Mouse (Mus musculus): Measurements from ENCODE around the gene 1700013F07Rik. TPM values are rescaled to one million over a fixed set of nuclear protein-coding genes. Genes with fewer than 3 reads are reported as not detected.
"Not testable (repeated sequence)": the region's sequence is repeated elsewhere in the genome, so short reads cannot be mapped to it uniquely, and the experiment has no call there.

The 1700013F07Rik gene
- polyA plus RNA-seq, 1 experiment: not detected

DNA sequence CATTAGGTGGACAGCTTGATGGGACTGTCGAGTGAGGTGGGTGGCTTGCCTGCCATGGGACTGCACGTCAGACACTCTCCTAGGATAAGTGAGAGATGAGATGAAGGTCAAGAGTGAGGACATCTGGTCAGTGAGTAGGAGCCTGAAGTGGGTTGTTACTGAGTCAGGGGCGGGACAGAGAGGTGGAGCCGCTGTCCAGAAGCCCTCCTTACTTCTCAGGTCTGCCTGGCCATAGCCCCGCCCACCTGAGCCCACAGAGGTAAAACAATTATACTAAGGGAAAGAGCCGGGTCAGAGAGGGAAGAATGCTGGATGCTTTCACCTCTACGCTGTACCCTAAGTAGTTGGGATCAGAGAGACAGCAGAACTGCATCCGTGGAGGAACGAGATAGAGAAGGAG lies 36.3 kb upstream of the 1700013F07Rik start:
- Histone ChIP-seq H3K36me3 (ENCODE audit: control insufficient read depth, insufficient read depth) (no peaks in the 10 kb centered on the region), H3K27me3 (ENCODE audit: control insufficient read depth, insufficient read depth, insufficient read length) (peaks cover 56% of the 10 kb centered on the region), H3K79me3 (ENCODE audit: low read depth) (no peaks in the 10 kb centered on the region), H3ac (ENCODE audit: control insufficient read depth, insufficient read length, low read depth) (no peak overlapping the region), H3K79me2 (ENCODE audit: control insufficient read depth, insufficient read depth) (no peaks in the 10 kb centered on the region), H3K4me3 (ENCODE audit: insufficient read depth, poor library complexity, severe bottlenecking) (no peak overlapping the region)
- TF ChIP-seq MYOD1 (IDR thresholded peaks at IDR 0.05; ENCODE audit: control insufficient read depth, insufficient read length, low read depth) (no peak), CTCF (IDR thresholded peaks at IDR 0.05; ENCODE audit: control insufficient read depth, insufficient read depth, insufficient read length) (no peak), FOSL1 (IDR thresholded peaks at IDR 0.05; ENCODE audit: insufficient read depth, low read length, poor library complexity, severe bottlenecking) (no peak), MYOG (IDR thresholded peaks at IDR 0.05; ENCODE audit: control insufficient read depth, extremely low read depth, insufficient read length) (no peak), USF1 (IDR thresholded peaks at IDR 0.05; ENCODE audit: low read depth) (no peak), CEBPB (IDR thresholded peaks at IDR 0.05; ENCODE audit: low read depth) (no peak), MAX (IDR thresholded peaks at IDR 0.05) (no peak)

DNA sequence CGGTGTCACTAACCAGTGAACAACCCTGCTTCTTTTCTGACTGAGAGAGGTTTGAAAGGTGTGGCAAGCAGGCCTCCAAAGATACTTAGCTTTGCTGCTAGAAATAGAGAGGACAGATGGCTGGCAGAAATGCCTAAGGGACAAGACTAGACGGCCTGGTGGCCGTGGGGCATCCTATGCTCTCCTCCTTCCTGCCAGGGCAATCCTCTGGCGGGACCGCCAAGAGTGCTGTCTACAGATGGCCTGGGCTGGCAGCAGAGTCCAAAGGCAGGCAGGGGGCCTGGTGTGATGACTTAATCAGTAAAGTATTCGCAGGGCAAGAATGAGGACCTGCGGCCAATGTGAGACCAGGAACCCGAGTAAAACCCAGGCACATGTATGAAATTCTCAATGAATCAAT lies 34.1 kb upstream of the 1700013F07Rik start:
- TF ChIP-seq CTCF (IDR thresholded peaks at IDR 0.05; ENCODE audit: control insufficient read depth, insufficient read depth, insufficient read length) (no peak), MYOD1 (IDR thresholded peaks at IDR 0.05; ENCODE audit: control insufficient read depth, insufficient read length, low read depth) (no peak), FOSL1 (IDR thresholded peaks at IDR 0.05; ENCODE audit: insufficient read depth, low read length, poor library complexity, severe bottlenecking) (no peak), USF1 (IDR thresholded peaks at IDR 0.05; ENCODE audit: low read depth) (no peak), CEBPB (IDR thresholded peaks at IDR 0.05; ENCODE audit: low read depth) (no peak), MAX (IDR thresholded peaks at IDR 0.05) (no peak), MYOG (IDR thresholded peaks at IDR 0.05; ENCODE audit: control insufficient read depth, extremely low read depth, insufficient read length) (no peak)
- Histone ChIP-seq H3K27me3 (ENCODE audit: control insufficient read depth, insufficient read depth, insufficient read length) (peaks cover 60% of the 10 kb centered on the region), H3ac (ENCODE audit: control insufficient read depth, insufficient read length, low read depth) (no peak overlapping the region), H3K79me2 (ENCODE audit: control insufficient read depth, insufficient read depth) (no peaks in the 10 kb centered on the region), H3K79me3 (ENCODE audit: low read depth) (no peaks in the 10 kb centered on the region), H3K4me3 (ENCODE audit: insufficient read depth, poor library complexity, severe bottlenecking) (no peak overlapping the region), H3K36me3 (ENCODE audit: control insufficient read depth, insufficient read depth) (no peaks in the 10 kb centered on the region)

DNA sequence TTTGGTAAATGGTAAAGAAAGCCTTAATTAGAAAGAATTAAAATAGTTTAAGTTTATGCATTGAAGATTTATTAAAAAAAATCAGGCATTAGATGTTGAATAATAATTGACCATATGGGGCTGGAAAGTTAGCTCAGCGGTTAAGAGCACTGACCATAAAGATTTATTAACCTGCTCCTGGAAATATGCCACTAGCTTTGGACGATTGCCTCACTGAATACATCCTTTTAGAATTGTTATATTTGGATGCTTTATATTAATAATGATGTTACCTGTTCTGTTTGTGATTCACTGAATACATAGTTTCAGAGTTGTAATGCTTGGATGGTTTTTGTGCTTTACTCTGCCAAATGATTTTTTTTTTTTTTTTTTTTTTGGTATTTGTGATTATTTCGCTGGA lies 32.5 kb upstream of the 1700013F07Rik start:
- peaks cover 62% of the 10 kb centered on the region for H3K27me3 ChIP-seq (ENCODE audit: control insufficient read depth, insufficient read depth, insufficient read length)
- not testable (repeated sequence) for H3K4me3 ChIP-seq (ENCODE audit: insufficient read depth, poor library complexity, severe bottlenecking); H3K79me3 ChIP-seq (ENCODE audit: low read depth); H3ac ChIP-seq (ENCODE audit: control insufficient read depth, insufficient read length, low read depth); H3K36me3 ChIP-seq (ENCODE audit: control insufficient read depth, insufficient read depth); H3K79me2 ChIP-seq (ENCODE audit: control insufficient read depth, insufficient read depth)

DNA sequence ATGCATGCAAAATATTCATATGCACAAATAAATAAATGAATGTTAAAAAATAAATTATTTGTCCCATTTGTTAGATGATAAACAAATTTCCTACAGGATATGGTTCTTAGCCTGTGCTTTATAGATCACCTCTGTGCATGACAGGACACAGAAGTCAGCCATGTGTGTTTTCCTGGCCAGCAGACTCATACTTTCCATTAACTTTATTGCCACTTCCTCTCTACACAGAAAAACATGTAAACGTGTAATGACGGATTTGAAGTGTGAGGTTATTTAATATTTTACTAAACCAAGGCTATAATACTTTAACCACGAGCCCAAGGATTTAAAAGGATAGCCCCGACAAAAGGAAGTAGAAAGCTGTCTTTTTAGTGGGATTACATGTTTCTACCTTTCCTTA lies 30.0 kb upstream of the 1700013F07Rik start:
- Histone ChIP-seq H3K79me3 (ENCODE audit: low read depth) (no peaks in the 10 kb centered on the region), H3K27me3 (ENCODE audit: control insufficient read depth, insufficient read depth, insufficient read length) (peaks cover 49% of the 10 kb centered on the region), H3K4me3 (ENCODE audit: insufficient read depth, poor library complexity, severe bottlenecking) (no peak overlapping the region), H3K79me2 (ENCODE audit: control insufficient read depth, insufficient read depth) (no peaks in the 10 kb centered on the region), H3K36me3 (ENCODE audit: control insufficient read depth, insufficient read depth) (no peaks in the 10 kb centered on the region), H3ac (ENCODE audit: control insufficient read depth, insufficient read length, low read depth) (no peak overlapping the region)
- no peak for TF ChIP-seq MAX (IDR thresholded peaks at IDR 0.05)
- TF ChIP-seq FOSL1 (IDR thresholded peaks at IDR 0.05; ENCODE audit: insufficient read depth, low read length, poor library complexity, severe bottlenecking): no peak
- no peak for TF ChIP-seq CEBPB (IDR thresholded peaks at IDR 0.05; ENCODE audit: low read depth)
- TF ChIP-seq MYOD1 (IDR thresholded peaks at IDR 0.05; ENCODE audit: control insufficient read depth, insufficient read length, low read depth): no peak
- TF ChIP-seq USF1 (IDR thresholded peaks at IDR 0.05; ENCODE audit: low read depth): no peak
- TF ChIP-seq MYOG (IDR thresholded peaks at IDR 0.05; ENCODE audit: control insufficient read depth, extremely low read depth, insufficient read length): no peak
- TF ChIP-seq CTCF (IDR thresholded peaks at IDR 0.05; ENCODE audit: control insufficient read depth, insufficient read depth, insufficient read length): no peak

DNA sequence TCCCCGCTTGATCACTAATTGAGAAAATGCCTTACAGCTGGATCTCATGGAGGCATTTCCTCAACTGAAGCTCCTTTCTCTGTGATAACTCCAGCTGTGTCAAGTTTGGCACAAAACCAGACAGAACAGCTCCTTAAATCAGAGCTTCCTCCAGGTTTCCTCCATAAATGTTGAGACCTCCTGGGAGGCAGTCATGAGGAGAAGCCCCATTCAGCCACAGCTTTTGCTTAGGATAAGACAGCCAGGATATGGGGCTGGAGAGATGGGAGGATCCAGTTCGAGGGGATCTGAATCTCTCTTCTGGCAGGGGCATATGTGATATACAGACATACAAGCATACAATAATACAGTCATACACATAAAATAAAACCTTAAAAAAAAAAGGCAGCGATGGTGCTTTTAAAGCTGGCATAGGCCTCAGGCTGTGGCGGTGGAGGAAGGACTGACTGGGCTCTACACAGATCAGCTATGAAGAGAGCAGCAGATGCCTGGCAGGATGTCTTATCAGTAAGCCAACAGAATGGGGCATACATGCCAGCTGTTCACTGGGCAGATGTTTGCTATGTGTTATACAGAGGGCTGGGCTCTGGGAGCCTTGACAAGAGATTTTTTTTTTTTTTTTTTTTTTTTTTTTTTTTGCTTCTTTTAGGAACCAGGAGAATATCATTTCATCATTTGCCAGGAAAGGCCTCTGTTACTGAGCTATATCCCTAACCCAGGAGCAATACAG lies 25.0 kb upstream of the 1700013F07Rik start:
- H3K79me2 ChIP-seq (ENCODE audit: control insufficient read depth, insufficient read depth): no peaks in the 10 kb centered on the region
- peaks cover 52% of the 10 kb centered on the region for H3K27me3 ChIP-seq (ENCODE audit: control insufficient read depth, insufficient read depth, insufficient read length)
- TF ChIP-seq MYOG (IDR thresholded peaks at IDR 0.05; ENCODE audit: control insufficient read depth, extremely low read depth, insufficient read length) (no peak), FOSL1 (IDR thresholded peaks at IDR 0.05; ENCODE audit: insufficient read depth, low read length, poor library complexity, severe bottlenecking) (no peak)
- H3K4me3 ChIP-seq (ENCODE audit: insufficient read depth, poor library complexity, severe bottlenecking): no peak overlapping the region
- H3K36me3 ChIP-seq (ENCODE audit: control insufficient read depth, insufficient read depth): no peaks in the 10 kb centered on the region
- H3K79me3 ChIP-seq (ENCODE audit: low read depth): no peaks in the 10 kb centered on the region
- H3ac ChIP-seq (ENCODE audit: control insufficient read depth, insufficient read length, low read depth): no peak overlapping the region

DNA sequence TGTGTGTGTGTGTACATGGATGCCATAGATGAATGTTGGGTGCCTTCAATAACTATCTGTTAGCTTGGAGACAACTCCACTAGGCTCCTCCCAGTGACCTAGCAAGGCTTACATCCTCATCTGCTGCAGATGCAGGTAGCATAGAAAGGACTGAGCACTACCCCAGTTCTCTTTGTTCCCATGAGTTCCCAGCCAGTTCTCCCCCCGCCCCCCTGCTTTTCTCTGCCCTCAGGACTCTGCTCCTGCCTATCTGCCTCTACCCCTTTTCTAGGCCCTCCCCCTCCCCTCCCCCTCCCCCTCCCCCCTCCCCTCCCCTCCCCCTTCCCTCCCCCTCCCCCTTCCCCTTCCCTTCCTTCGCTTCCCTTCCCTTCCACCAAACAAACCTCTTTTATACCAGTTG lies 23.8 kb upstream of the 1700013F07Rik start:
- Histone ChIP-seq H3K27me3 (ENCODE audit: control insufficient read depth, insufficient read depth, insufficient read length) (peaks cover 47% of the 10 kb centered on the region), H3ac (ENCODE audit: control insufficient read depth, insufficient read length, low read depth) (no peak overlapping the region), H3K79me3 (ENCODE audit: low read depth) (no peaks in the 10 kb centered on the region), H3K4me3 (ENCODE audit: insufficient read depth, poor library complexity, severe bottlenecking) (no peak overlapping the region), H3K36me3 (ENCODE audit: control insufficient read depth, insufficient read depth) (no peaks in the 10 kb centered on the region), H3K79me2 (ENCODE audit: control insufficient read depth, insufficient read depth) (no peaks in the 10 kb centered on the region)
- TF ChIP-seq MYOG (IDR thresholded peaks at IDR 0.05; ENCODE audit: control insufficient read depth, extremely low read depth, insufficient read length) (no peak), FOSL1 (IDR thresholded peaks at IDR 0.05; ENCODE audit: insufficient read depth, low read length, poor library complexity, severe bottlenecking) (no peak), CEBPB (IDR thresholded peaks at IDR 0.05; ENCODE audit: low read depth) (no peak), USF1 (IDR thresholded peaks at IDR 0.05; ENCODE audit: low read depth) (no peak), MYOD1 (IDR thresholded peaks at IDR 0.05; ENCODE audit: control insufficient read depth, insufficient read length, low read depth) (no peak), MAX (IDR thresholded peaks at IDR 0.05) (no peak), CTCF (IDR thresholded peaks at IDR 0.05; ENCODE audit: control insufficient read depth, insufficient read depth, insufficient read length) (no peak)
